Mouse (Mus musculus) 3T3-L1 (cell line): ENCODE data around the gene Gm29735.
"Not testable (repeated sequence)": the region's sequence is repeated elsewhere in the genome, so short reads cannot be mapped to it uniquely, and the experiment has no call there.

Experiments
- DNase-seq: peaks from one replicate; pipeline ENCODE4 v3.0.0-alpha.2; 2015; ENCODE audit warnings: low read depth, low spot score

Gm29735 gene

GRCm38 (mm10) chr7:142128843-142129242 is 28.1 kb downstream of the Gm29735 start:
- peak; percentile 18 for DNase-seq

GRCm38 (mm10) chr7:142120629-142121028 is 36.3 kb downstream of the Gm29735 start, which contains the start of gene Gm45618:
TSS of gene Gm45618 (minus strand) at chr7:142120729.
- not testable (repeated sequence) for DNase-seq

- DNase-seq: peak; percentile 49
These were observed 37.3 kb downstream of the Gm29735 start for GRCm38 (mm10) chr7:142119632-142120031.
